Mouse (Mus musculus): ENCODE results near the gene Cflar.
"Not testable (repeated sequence)": the region's sequence is repeated elsewhere in the genome, so short reads cannot be mapped to it uniquely, and the experiment has no call there.

The Cflar gene

DNA sequence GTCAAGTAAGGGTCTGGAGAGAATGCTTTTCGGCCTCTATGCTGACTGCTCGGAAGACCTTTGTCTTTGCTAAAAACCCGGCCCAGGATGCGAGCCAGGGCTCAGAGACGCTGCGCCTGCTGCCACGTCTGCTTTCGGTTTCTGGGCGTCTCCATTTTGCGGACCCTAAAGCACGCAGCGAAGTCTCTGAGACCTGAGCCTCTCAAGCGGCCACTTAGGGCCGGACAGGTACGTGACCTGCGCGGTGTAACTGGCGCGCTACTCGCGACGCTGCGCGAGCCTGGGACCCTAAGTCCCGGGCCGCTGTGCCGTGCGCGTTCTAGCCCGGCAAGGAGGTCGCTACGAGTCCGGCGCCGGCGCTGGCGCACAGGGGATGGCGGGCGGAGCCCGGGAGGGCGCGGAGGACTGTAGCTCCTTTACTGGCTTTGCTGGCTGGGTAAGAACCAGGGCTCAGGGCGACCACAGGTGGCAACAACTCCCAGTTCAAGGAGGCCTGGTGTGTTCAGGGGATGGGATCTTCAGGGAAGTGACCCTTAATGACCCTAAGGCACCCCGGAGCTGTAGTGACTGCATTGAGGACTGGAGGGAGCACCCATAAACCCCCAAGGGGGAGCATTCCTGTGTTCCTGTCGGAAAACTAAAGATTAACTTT lies at the start of gene Cflar:
Gene Cflar, plus strand, starts transcription at position 144 of the 652 bp plus-strand sequence.
- peak; percentile 78 for DNase-seq (ENCODE audit: low spot score)

DNA sequence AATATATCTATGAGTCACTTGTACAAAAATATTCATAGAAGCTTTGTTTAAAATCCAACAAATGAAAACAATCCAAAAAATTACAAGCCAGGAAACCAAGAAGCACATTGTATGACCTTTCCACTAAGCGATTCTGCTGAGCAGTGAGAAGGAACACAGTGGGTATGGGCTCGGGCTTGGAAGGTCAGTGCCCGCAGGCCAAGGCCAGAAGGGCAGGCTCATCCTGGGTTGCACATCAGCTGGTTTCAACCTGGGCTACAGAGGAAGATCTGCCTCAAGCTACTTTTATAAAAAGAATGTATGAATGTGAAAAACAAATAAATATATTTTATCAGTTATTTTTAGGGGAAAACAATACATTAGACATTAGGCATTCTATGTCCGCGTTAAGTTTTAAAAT lies 48.6 kb upstream of the Cflar start:
- not testable (repeated sequence) for DNase-seq (ENCODE audit: low spot score)

DNA sequence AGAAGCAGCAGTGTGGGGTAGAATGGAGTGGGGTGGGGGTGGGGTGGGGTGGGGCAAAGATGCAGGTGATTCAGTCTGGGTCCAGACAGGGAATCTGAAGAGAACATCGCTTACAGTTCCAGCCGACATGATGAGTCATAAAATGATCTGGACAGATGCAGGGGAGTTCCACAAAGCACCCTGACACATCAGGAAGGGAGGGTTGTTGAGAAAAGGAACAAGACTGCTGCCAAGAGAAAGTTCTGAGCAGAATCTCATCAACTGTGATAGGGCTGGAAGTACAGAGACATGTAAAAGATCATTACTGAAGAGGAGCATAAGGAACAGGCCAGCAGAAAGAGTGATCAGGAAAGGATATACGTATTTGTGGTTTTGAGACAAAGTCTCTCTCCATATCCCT lies 47.9 kb upstream of the Cflar start:
- not testable (repeated sequence) for DNase-seq (ENCODE audit: low spot score)

GRCm38 (mm10) chr1:58668191-58668590 lies 43.1 kb upstream of the Cflar start:
- no peak for DNase-seq (ENCODE audit: low spot score)

DNA sequence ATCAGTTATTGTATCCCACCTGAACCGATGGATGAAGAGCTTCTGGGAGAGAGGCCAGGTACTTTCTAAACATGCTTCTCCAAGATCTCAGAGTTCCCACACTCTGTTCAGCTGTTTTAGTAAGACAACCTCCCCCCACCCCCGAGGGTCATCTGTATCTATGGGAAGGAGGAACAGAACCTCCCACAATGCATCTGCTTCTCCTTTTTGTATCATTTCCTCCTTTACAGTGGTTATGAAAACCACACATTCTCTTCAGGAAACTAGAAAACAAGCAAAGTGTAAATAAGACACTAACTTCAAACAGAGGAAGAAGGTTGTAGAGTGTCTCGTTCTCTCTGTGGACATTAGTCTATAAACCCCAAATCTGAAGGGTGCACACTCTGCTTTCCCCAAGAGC lies 41.7 kb upstream of the Cflar start:
- not testable (repeated sequence) for DNase-seq (ENCODE audit: low spot score)

DNA sequence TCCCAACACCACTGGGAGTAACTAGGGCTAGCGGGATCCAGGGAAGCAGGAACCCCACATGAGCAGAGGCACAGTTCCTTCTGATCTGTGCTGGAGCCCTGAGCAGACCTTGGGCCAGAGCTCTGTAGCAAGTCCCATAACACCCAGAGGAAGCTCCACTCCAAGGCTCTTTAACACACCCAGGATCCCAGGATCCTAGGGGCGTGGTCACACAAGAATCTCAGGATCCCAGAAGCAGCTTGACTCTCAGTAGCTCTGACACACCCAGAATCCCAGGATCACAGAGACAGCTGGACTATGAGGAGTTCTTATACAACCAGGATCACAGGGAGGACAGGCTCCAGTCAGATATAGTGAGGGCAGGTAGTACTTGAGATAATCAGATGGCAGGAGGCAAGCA lies 39.2 kb upstream of the Cflar start:
- no peak for DNase-seq (ENCODE audit: low spot score)

DNA sequence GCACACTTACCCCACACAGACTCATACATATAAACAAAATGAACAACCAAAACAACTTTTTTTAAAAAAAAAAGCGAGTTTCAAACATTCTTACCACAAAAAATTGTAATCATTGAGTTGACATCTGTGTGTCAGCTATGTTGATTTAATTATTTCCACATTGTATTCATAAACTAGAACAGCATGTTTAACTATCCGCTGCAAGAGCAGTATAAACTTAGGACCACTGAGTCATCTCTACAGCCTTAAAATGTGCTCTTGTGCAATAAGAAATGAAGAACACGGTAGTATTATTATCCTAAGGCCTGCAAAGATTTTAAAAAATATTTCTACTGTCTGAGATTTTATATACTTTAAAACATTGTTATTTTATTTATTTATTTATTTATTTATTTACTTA lies 36.3 kb upstream of the Cflar start:
- no peak for DNase-seq (ENCODE audit: low spot score)

DNA sequence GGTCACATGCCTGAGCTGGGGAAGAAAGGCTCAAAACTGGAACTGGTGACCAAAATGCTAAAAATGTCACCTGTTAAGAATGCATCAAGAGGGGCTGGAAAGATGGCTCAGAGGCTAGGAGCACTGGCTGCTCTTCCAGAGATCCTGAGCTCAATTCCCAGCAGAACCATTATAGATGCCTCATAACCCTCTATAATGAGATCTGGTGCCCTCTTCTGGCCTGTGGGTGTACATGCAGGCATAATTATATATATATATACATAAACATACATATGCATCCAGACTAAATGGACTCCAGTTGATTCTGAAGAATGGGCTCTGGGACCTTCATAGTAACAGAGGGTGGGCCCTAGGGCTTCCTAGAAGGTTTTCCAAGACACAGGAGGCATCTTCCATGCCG lies 33.7 kb upstream of the Cflar start:
- peak; percentile 47 for DNase-seq (ENCODE audit: low spot score)

GRCm38 (mm10) chr1:58678412-58678811 lies 32.9 kb upstream of the Cflar start:
- not testable (repeated sequence) for DNase-seq (ENCODE audit: low spot score)

DNA sequence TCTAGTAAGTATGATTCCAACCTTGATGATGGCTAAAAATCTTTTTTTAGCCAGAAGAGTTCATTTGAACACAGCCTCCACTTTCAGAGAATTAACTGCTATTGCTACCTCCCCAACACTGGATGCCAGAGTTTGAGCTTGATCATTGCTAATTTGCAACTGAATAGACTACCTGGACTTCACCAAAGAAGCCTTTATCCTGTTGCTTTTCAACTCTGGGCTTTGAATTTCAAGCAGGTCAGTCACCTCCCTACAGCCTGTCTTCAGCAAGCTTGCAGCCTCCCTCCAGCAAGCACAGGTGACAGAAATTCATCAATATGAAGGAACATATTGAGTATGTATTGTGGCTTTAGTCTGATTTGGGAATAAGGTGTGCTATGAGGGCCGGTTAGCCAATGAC lies 21.9 kb upstream of the Cflar start:
- DNase-seq (ENCODE audit: low spot score) = no peak

- no peak for DNase-seq (ENCODE audit: low spot score)
These were observed 21.1 kb upstream of the Cflar start for GRCm38 (mm10) chr1:58690006-58690744.

DNA sequence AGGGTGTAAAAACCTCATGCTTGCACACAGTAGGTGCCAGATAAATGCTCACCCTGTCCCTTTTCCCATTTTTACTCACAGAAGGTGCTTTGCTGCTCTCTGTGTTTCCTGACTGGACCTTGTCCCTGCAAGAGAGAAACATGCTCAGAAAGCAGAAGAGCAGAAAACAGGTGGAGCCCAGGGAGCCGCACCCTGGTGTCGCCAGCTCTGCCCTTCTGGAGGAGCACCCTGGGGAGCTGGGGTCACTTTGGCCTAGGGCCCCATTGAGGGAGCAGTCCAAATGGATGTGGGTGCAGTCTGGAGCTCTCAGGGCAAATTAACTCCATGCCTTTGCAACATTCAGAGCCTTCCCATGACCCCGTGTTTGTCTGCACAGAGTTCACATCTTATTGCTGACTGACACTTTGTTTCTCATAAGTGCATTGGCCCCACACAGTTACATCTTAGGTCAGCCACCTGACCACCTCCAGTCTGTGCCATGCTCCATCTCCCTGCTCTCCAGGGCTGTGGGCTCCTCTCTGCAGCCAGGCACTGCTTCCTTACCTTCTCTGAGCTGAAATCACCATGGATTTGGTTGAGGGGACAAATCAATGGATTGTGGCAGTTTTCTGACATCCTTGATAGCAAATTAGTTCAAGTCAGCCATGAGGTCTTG lies 20.3 kb upstream of the Cflar start:
- DNase-seq (ENCODE audit: low spot score) = not testable (repeated sequence)

GRCm38 (mm10) chr1:58691718-58692117 lies 19.6 kb upstream of the Cflar start:
- not testable (repeated sequence) for DNase-seq (ENCODE audit: low spot score)

- DNase-seq (ENCODE audit: low spot score) = no peak
These were observed 17.6 kb upstream of the Cflar start for GRCm38 (mm10) chr1:58693696-58694095.

GRCm38 (mm10) chr1:58695810-58696209 lies 15.5 kb upstream of the Cflar start, which contains the start of gene Als2cr12:
Gene Als2cr12, minus strand, starts transcription at chr1:58695989.
- DNase-seq (ENCODE audit: low spot score) = not testable (repeated sequence)

DNA sequence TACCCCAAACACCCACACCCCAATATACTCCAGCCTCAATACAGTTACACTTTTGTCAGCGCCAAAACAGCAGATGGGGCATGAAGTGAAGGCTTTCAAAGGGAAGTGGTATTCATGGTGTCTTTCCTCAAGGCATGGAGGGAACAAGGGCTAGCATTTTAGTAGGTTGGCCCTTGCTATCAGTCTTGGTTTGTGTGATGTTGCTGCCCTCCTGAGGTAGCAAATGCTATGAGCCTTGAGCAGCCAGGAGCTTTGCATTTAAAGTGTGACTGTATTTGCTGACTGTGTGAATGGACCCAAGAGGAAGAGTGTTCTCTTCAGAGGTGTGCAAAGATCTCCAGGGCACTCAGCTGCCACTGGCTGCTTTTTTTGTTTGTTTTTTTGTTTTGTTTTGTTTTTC lies 13.7 kb upstream of the Cflar start:
- peak; percentile 28 for DNase-seq (ENCODE audit: low spot score)

DNA sequence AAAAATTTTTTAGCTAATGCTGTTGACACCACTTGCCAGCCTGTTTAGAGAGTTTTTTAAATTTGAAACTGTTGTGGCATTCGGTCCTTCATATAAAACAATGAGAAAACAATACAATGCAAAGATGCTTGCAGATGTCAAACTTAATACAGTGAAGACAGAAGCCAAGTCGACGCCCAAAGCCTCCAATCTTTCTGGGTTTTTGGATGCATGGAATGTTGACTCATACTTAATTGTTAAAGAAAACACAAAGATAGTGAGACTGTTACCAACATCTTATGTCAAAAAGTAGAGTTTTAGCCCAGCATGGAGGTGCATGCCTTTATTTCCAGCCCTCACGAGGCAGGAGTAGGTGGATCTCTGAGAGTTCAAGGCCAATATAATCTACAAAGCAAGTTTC lies 12.5 kb upstream of the Cflar start:
- no peak for DNase-seq (ENCODE audit: low spot score)

DNA sequence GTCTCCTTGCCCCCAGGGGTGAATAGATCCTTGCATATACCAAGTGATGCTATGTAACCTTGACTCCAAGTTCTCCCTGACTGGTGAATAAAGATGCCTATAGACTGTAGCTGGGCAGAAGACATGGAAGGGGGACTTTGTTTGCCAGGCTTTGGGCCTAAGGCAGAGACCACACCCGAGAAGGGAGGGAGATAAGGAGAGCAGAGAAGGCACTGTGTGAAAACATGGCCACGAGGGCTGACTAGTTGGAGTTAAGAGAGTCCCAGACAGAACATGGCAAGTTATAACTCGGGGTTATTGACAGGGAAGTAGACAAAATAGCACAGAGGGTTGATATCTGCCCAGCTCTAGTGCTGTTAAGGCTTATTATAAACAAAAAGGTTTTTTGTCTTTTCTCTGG lies 11.3 kb upstream of the Cflar start:
- no peak for DNase-seq (ENCODE audit: low spot score)

- not testable (repeated sequence) for DNase-seq (ENCODE audit: low spot score)
These were observed 10.6 kb upstream of the Cflar start for GRCm38 (mm10) chr1:58700580-58701162.

- DNase-seq (ENCODE audit: low spot score) = not testable (repeated sequence)
These were observed 1.3 kb upstream of the Cflar start for GRCm38 (mm10) chr1:58710043-58710442.

DNA sequence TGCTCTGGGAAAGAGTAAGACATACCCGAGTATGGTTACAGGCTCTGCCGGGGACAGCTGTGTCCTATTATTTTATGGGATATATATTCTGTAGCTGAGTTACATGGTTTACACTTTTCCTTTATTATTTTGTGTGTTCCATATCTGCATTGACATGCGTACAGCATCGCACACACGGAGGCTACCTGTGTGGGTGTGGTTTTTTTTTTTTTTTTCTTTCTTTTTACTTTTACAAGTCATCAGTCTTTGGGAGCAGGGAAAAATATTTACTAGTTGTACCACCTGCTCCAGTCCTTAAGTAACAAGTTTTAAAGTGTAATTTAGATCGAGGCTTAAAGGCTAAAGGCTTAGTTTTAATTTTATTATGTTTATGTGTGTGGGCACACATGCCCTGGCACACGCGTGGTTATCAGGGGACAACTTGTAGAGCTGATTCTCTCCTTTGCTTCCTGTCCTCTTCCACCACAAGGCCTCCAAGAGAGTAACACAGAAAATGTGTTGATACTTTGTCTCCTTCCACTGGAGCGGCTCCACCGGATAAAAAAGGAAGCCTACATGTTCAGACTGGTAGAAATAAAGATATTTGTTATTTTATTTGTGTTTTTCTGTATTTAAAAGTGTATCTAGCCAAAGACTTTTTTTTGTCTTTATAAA lies 470 bp upstream of the Cflar start:
- DNase-seq (ENCODE audit: low spot score) = no peak
